In genomic region chr8:85595391-85595790, GRCm38 (mm10) we compare ENCODE assay signal across 10 mouse cellular contexts. TPM values are rescaled to one million over a fixed set of nuclear protein-coding genes. Genes with fewer than 3 reads are reported as not detected.
DNase-seq lines count a peak whose midpoint lies in the region; ATAC-seq lines count a peak whose summit lies in the region.
"Had no signal": no experiment of that assay in that cellular context is flagged by ENCODE, and none has a peak within 500 bp of the region (broad histone marks: within the 10 kb centered on the region; RNA-seq: fewer than 3 reads in every experiment).

No protein-coding gene starts in this region.

- no peaks in the 10 kb centered on the region for H3K36me3 ChIP-seq in heart, embryonic 14.5 days (ENCODE audit: control insufficient read depth, insufficient read depth, low read length)
- no peaks in the 10 kb centered on the region for H3K36me3 ChIP-seq in lung, embryonic 15.5 days
- H3K36me3 ChIP-seq: embryonic facial prominence, embryonic 13.5 days had no signal

- no peak overlapping the region for H3K4me3 ChIP-seq in heart, embryonic 14.5 days (ENCODE audit: control insufficient read depth in 1 of 2, insufficient read depth in 1 of 2, low read depth in 1 of 2, low read length in 2 of 2)
- H3K4me3 ChIP-seq in lung, embryonic 15.5 days: no peak overlapping the region
- H3K4me3 ChIP-seq: embryonic facial prominence, embryonic 13.5 days had no signal

- 0 out of 4 replicates have a peak, but pooled peaks cover 0 to 2% of the 10 kb centered on the region in 2 experiments for H3K4me1 ChIP-seq in heart, embryonic 14.5 days (ENCODE audit: control insufficient read depth in 2 of 2, insufficient read depth in 2 of 2, low read length in 2 of 2)
- H3K4me1 ChIP-seq in lung, embryonic 15.5 days: 0 out of 2 replicates have a peak, but pooled peaks cover 7% of the 10 kb centered on the region

- no peak for ATAC-seq in heart, embryonic 14.5 days (ENCODE audit: insufficient number of reproducible peaks, insufficient read depth, low FRiP score, low read depth)
- peak; percentile 83 for ATAC-seq in lung, embryonic 15.5 days (ENCODE audit: borderline replicate concordance, extremely low read depth, low FRiP score, low TSS enrichment)

- H3K4me2 ChIP-seq in heart, embryonic 14.5 days (ENCODE audit: low read length): peak overlapping the region; percentile 12; the same call in 1 of the 2 replicates
- H3K4me2 ChIP-seq in lung, embryonic 15.5 days: peak overlapping the region; percentile 6; the same call in 1 of the 2 replicates
- H3K4me2 ChIP-seq: embryonic facial prominence, embryonic 13.5 days had no signal

- H3K9ac ChIP-seq in heart, embryonic 14.5 days (ENCODE audit: low read length): no peak overlapping the region
- H3K9ac ChIP-seq in lung, embryonic 15.5 days: no peak overlapping the region
- H3K9ac ChIP-seq: embryonic facial prominence, embryonic 13.5 days had no signal

- no peak overlapping the region for H3K27ac ChIP-seq in heart, embryonic 14.5 days (replicated peaks in 1 of 2; ENCODE audit: control insufficient read depth in 1 of 2, insufficient read depth in 1 of 2, low read depth in 2 of 2, low read length in 2 of 2)
- no peak overlapping the region for H3K27ac ChIP-seq in lung, embryonic 15.5 days
- H3K27ac ChIP-seq: embryonic facial prominence, embryonic 13.5 days; macrophage had no signal

- H3K9me3 ChIP-seq in heart, embryonic 14.5 days (ENCODE audit: control insufficient read depth, low read length): no peaks in the 10 kb centered on the region
- no peaks in the 10 kb centered on the region for H3K9me3 ChIP-seq in lung, embryonic 15.5 days
- H3K9me3 ChIP-seq: embryonic facial prominence, embryonic 13.5 days had no signal

- H3K27me3 ChIP-seq in heart, embryonic 14.5 days (ENCODE audit: control insufficient read depth, insufficient read depth, low read length): no peaks in the 10 kb centered on the region
- no peaks in the 10 kb centered on the region for H3K27me3 ChIP-seq in lung, embryonic 15.5 days
- H3K27me3 ChIP-seq: embryonic facial prominence, embryonic 13.5 days had no signal

- DNase-seq in heart, adult 8-10 months (ENCODE audit: low spot score): no peak
- peak; percentile 25 for DNase-seq in adrenal gland, adult 2 months
- DNase-seq in kidney, adult 8-10 months: peak; percentile 31 to 48
- no peak for DNase-seq in thymus, postnatal 4 days
- DNase-seq in left cerebral cortex, adult 8-10 months (ENCODE audit: low spot score in 2 of 2): no peak
- no peak for DNase-seq in layer of hippocampus, adult 9-10 months (ENCODE audit: low spot score)

- 16% methylated on average over 6 of the region's 6 CpGs for WGBS in heart, embryonic 14.5 days
- WGBS in lung, embryonic 15.5 days: 10% methylated on average over 6 of the region's 6 CpGs

RNA-seq across cellular contexts. Expression of gene Dnaja2, which starts 40.2 kb away (rescaled TPM):
- polyA plus RNA-seq in heart, embryonic 14.5 days (2014; fragmentation: Nextera tagmentation; extraction: Ambion mirVana): 130 and 141 TPM in 2 replicates
- total RNA-seq in heart, adult 8-10 months (2022): 100 to 1,000 TPM; 222 to 298 (median 267) TPM
- 100 to 1,000 TPM; 157 to 173 TPM for total RNA-seq in adrenal gland, adult 2 months (2021)
- polyA plus RNA-seq in adrenal gland, adult 2 months (2012; rRNA removed): 5.3 and 7.7 TPM in 2 replicates
- 144 and 160 TPM in 2 replicates for polyA plus RNA-seq in lung, embryonic 15.5 days (2015; fragmentation: Nextera tagmentation; extraction: Ambion mirVana)
- 100 to 1,000 TPM; 173 to 194 (median 190) TPM for total RNA-seq in left cerebral cortex, adult 8-10 months (2022)

Comparison
In these comparisons a context has a peak if more than half of its experiments do, and no peak if none do; other contexts are left out.
1. DNase-seq: peak in adrenal gland, adult 2 months (single experiment) and kidney, adult 8-10 months (2 of 2); none in heart, adult 8-10 months (single experiment), thymus, postnatal 4 days (single experiment), left cerebral cortex, adult 8-10 months (0 of 2) and layer of hippocampus, adult 9-10 months (single experiment).